Mouse (Mus musculus) adrenal gland, postnatal 10 days (tissue): Measurements from ENCODE around the gene Cd101. TPM values are rescaled to one million over a fixed set of nuclear protein-coding genes. Genes with fewer than 3 reads are reported as not detected.

Experiments used
- DNase-seq: peaks from one replicate; pipeline ENCODE4 v3.0.0; 2021; ENCODE audit warnings: mixed read lengths
- long read RNA-seq, 2 experiments: library from polyadenylated mRNA; stranded (forward); transcript quantifications; one replicate each; pipeline ENCODE4 v2.0.0; 2021
- total RNA-seq, 2 experiments: library from RNA; stranded (reverse); gene quantifications; 2 replicates each; pipeline ENCODE4 v1.2.3; 2021

The Cd101 gene
- total RNA-seq, result under 1 TPM; 0.12 to 0.27 TPM
- long read RNA-seq, experiment 1, partial matches to known transcripts, result 0 of 1 reads
- long read RNA-seq, experiment 1, other reads (novel, unspliced or antisense), result 1 of 1 reads
- long read RNA-seq, experiment 2, result 0 reads

- DNase-seq, result no peak
Measured at GRCm38 (mm10) chr3:101029339-101029738, at the start of gene Cd101. Cd101 (minus strand) TSS chr3:101029556.

GRCm38 (mm10) chr3:101078344-101078743, 49.0 kb upstream of the Cd101 start:
- peak; percentile 70 for DNase-seq

- peak; percentile 62 for DNase-seq
Measured at GRCm38 (mm10) chr3:101077710-101078100, 48.3 kb upstream of the Cd101 start.

- peak; percentile 38 for DNase-seq
Measured at GRCm38 (mm10) chr3:101076966-101077709, 47.8 kb upstream of the Cd101 start.

GRCm38 (mm10) chr3:101075866-101076265, 46.5 kb upstream of the Cd101 start:
- peak; percentile 46 for DNase-seq

GRCm38 (mm10) chr3:101073384-101073783, 44.0 kb upstream of the Cd101 start:
- DNase-seq, result no peak

GRCm38 (mm10) chr3:101072506-101073215, 43.3 kb upstream of the Cd101 start:
- peak; percentile 28 for DNase-seq

GRCm38 (mm10) chr3:101071576-101071975, 42.2 kb upstream of the Cd101 start:
- no peak for DNase-seq

- DNase-seq, result no peak
Measured at GRCm38 (mm10) chr3:101070796-101071235, 41.5 kb upstream of the Cd101 start.

GRCm38 (mm10) chr3:101070230-101070795, 41.0 kb upstream of the Cd101 start:
- peak; percentile 68 for DNase-seq

GRCm38 (mm10) chr3:101068701-101069100, 39.3 kb upstream of the Cd101 start:
- no peak for DNase-seq

- DNase-seq, result no peak
Measured at GRCm38 (mm10) chr3:101066175-101066574, 36.8 kb upstream of the Cd101 start.

GRCm38 (mm10) chr3:101061865-101062585, 32.7 kb upstream of the Cd101 start:
- DNase-seq, result no peak

- no peak for DNase-seq
Measured at GRCm38 (mm10) chr3:101059214-101059613, 29.9 kb upstream of the Cd101 start.

GRCm38 (mm10) chr3:101058203-101058602, 28.8 kb upstream of the Cd101 start:
- no peak for DNase-seq

- no peak for DNase-seq
Measured at GRCm38 (mm10) chr3:101055216-101055615, 25.9 kb upstream of the Cd101 start.

GRCm38 (mm10) chr3:101051601-101052000, 22.2 kb upstream of the Cd101 start:
- DNase-seq, result peak; percentile 38

- DNase-seq, result no peak
Measured at GRCm38 (mm10) chr3:101049997-101050396, 20.6 kb upstream of the Cd101 start.

GRCm38 (mm10) chr3:101048781-101049180, 19.4 kb upstream of the Cd101 start:
- no peak for DNase-seq

GRCm38 (mm10) chr3:101047586-101048275, 18.4 kb upstream of the Cd101 start:
- DNase-seq, result peak; percentile 89

GRCm38 (mm10) chr3:101045431-101045830, 16.1 kb upstream of the Cd101 start:
- peak; percentile 71 for DNase-seq

- DNase-seq, result no peak
Measured at GRCm38 (mm10) chr3:101044686-101045085, 15.3 kb upstream of the Cd101 start.
